Mouse (Mus musculus): ENCODE measurements around the gene Gm5426. TPM values are rescaled to one million over a fixed set of nuclear protein-coding genes. Genes with fewer than 3 reads are reported as not detected.

The Gm5426 gene
- polyA plus RNA-seq, 1 experiment from 2014 or later: not detected

DNA sequence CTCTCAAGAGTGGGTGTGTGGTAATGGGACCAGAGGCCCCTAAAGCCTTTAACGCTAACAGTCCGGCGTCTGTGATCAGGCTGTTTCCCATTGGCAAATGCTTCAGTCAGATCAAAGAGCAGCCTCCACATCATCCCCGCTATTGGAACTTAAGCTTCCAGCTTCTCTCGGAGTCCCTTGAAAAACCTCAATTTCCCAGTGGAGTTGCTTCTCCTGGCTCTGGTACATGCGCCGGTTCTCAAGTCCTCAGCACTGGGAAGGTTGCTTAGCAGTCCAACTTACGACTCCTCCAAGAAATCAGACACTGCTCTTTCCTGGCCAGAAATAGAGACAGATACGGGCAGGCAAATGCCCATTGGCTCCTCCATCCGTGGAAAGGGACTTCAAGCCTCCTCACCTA, 37.4 kb downstream of the Gm5426 start:
- DNase-seq (ENCODE audit: low spot score) (no peak), ATAC-seq (ENCODE audit: low read depth) (no peak)
- Histone ChIP-seq H3K36me3 (ENCODE audit: control insufficient read depth, insufficient read depth, low read length) (no peaks in the 10 kb centered on the region), H3K27me3 (replicated peaks; ENCODE audit: control insufficient read depth, insufficient read depth, low read length) (no peaks in the 10 kb centered on the region), H3K4me3 (ENCODE audit: low read depth, low read length) (no peak overlapping the region), H3K27ac (replicated peaks; ENCODE audit: low read depth, low read length) (no peak overlapping the region), H3K4me2 (ENCODE audit: low read depth, low read length) (no peak overlapping the region), H3K4me1 (ENCODE audit: control insufficient read depth, insufficient read depth, low read length) (peaks cover 10% of the 10 kb centered on the region; the same call in 1 of the 2 replicates), H3K9me3 (ENCODE audit: control insufficient read depth, low read length) (no peaks in the 10 kb centered on the region), H3K9ac (ENCODE audit: low read depth, low read length) (no peak overlapping the region)
- WGBS: 53% methylated on average over 10 of the region's 10 CpGs

DNA sequence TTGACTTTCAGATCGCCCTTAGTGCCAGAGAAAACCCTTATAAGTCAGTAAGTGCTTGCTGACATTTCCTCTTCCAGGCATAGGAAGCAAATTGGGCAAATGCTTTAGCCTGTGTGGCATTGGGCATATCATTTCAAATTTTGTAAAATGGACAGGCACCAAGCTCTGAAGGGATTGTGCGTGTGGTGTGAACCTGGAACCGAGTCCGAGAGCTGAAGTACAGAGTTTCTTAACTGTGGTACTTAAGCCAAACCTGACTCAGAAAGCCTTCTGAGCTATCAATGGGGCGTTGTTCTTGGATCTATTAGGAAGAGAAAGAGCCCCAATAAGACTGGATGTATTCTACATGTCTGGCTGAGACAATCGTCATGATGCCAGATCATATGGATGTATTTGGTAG, 40.5 kb downstream of the Gm5426 start:
- no peak for ATAC-seq (ENCODE audit: low read depth)
- WGBS: 88% methylated on average over 6 of the region's 6 CpGs
- Histone ChIP-seq H3K9me3 (ENCODE audit: control insufficient read depth, low read length) (no peaks in the 10 kb centered on the region), H3K36me3 (ENCODE audit: control insufficient read depth, insufficient read depth, low read length) (no peaks in the 10 kb centered on the region), H3K9ac (ENCODE audit: low read depth, low read length) (no peak overlapping the region), H3K27ac (replicated peaks; ENCODE audit: low read depth, low read length) (no peak overlapping the region), H3K27me3 (replicated peaks; ENCODE audit: control insufficient read depth, insufficient read depth, low read length) (no peaks in the 10 kb centered on the region), H3K4me1 (ENCODE audit: control insufficient read depth, insufficient read depth, low read length) (peaks cover 10% of the 10 kb centered on the region; the same call in 1 of the 2 replicates), H3K4me3 (ENCODE audit: low read depth, low read length) (no peak overlapping the region), H3K4me2 (ENCODE audit: low read depth, low read length) (no peak overlapping the region)
- no peak for DNase-seq (ENCODE audit: low spot score)

- Histone ChIP-seq H3K4me1 (ENCODE audit: control insufficient read depth, insufficient read depth, low read length) (no peaks in the 10 kb centered on the region), H3K4me2 (ENCODE audit: low read depth, low read length) (no peak overlapping the region), H3K27me3 (replicated peaks; ENCODE audit: control insufficient read depth, insufficient read depth, low read length) (no peaks in the 10 kb centered on the region), H3K27ac (replicated peaks; ENCODE audit: low read depth, low read length) (no peak overlapping the region), H3K4me3 (ENCODE audit: low read depth, low read length) (no peak overlapping the region), H3K9me3 (ENCODE audit: control insufficient read depth, low read length) (0 out of 2 replicates have a peak, but pooled peaks cover 3% of the 10 kb centered on the region), H3K9ac (ENCODE audit: low read depth, low read length) (no peak overlapping the region), H3K36me3 (ENCODE audit: control insufficient read depth, insufficient read depth, low read length) (no peaks in the 10 kb centered on the region)
- DNase-seq (ENCODE audit: low spot score) (no peak), ATAC-seq (ENCODE audit: low read depth) (no peak)
- 86% methylated on average over 12 of the region's 12 CpGs for WGBS
These were observed 44.4 kb downstream of the Gm5426 start for GRCm38 (mm10) chr10:96180554-96181397.

DNA sequence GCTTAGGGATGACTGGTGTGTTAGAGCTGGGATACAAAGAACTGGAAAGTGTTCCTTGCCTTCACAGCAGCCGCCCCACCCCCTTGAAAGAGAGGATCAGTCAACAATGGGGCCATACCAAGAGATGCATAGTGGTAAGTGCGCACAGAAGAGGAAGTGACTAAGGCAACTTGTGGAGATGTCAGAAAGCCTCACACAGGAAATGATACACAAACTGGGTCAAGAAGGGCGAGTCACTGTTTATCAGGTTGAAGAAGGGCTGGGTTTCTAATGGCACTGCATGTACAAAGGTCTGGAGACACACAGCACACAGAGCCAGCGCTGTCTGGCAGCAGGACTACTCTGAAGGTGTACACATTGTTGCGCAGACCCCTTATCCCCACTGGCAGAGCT, 45.0 kb downstream of the Gm5426 start:
- Histone ChIP-seq H3K9ac (ENCODE audit: low read depth, low read length) (no peak overlapping the region), H3K9me3 (ENCODE audit: control insufficient read depth, low read length) (0 out of 2 replicates have a peak, but pooled peaks cover 3% of the 10 kb centered on the region), H3K27me3 (replicated peaks; ENCODE audit: control insufficient read depth, insufficient read depth, low read length) (no peaks in the 10 kb centered on the region), H3K4me2 (ENCODE audit: low read depth, low read length) (no peak overlapping the region), H3K27ac (replicated peaks; ENCODE audit: low read depth, low read length) (no peak overlapping the region), H3K4me1 (ENCODE audit: control insufficient read depth, insufficient read depth, low read length) (no peaks in the 10 kb centered on the region), H3K4me3 (ENCODE audit: low read depth, low read length) (no peak overlapping the region), H3K36me3 (ENCODE audit: control insufficient read depth, insufficient read depth, low read length) (no peaks in the 10 kb centered on the region)
- DNase-seq (ENCODE audit: low spot score) (no peak), ATAC-seq (ENCODE audit: low read depth) (no peak)
- 83% methylated on average over 5 of the region's 5 CpGs for WGBS

GRCm38 (mm10) chr10:96181883-96182628, 45.7 kb downstream of the Gm5426 start:
- no peak overlapping the region for H3K4me2 ChIP-seq (ENCODE audit: low read depth, low read length)
- 0 out of 2 replicates have a peak, but pooled peaks cover 3% of the 10 kb centered on the region for H3K9me3 ChIP-seq (ENCODE audit: control insufficient read depth, low read length)
- no peak overlapping the region for H3K9ac ChIP-seq (ENCODE audit: low read depth, low read length)
- H3K4me3 ChIP-seq (ENCODE audit: low read depth, low read length): no peak overlapping the region
- H3K27me3 ChIP-seq (replicated peaks; ENCODE audit: control insufficient read depth, insufficient read depth, low read length): no peaks in the 10 kb centered on the region
- ATAC-seq (ENCODE audit: low read depth): no peak
- no peaks in the 10 kb centered on the region for H3K4me1 ChIP-seq (ENCODE audit: control insufficient read depth, insufficient read depth, low read length)
- no peaks in the 10 kb centered on the region for H3K36me3 ChIP-seq (ENCODE audit: control insufficient read depth, insufficient read depth, low read length)
- no peak for DNase-seq (ENCODE audit: low spot score)
- H3K27ac ChIP-seq (replicated peaks; ENCODE audit: low read depth, low read length): no peak overlapping the region
- WGBS: 80% methylated on average over 6 of the region's 6 CpGs

DNA sequence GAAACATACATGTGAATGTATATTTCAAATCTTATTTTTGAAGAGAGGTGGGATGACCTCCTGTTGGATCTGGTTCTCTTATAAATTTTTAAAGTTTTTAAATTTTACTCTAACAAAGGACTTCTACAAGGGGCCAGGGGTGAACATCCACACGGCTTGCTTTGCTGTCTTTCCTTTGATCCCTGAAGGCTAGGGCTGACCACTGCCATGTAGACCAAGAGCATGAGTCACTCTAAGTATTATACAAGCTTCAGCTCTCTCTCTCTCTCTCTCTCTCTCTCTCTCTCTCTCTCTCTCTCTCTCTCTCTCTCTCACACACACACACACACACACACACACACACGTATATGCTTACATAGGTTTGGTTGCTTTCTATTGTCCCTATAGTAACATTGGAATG, 48.6 kb downstream of the Gm5426 start:
- no peak overlapping the region for H3K27ac ChIP-seq (replicated peaks; ENCODE audit: low read depth, low read length)
- 0 out of 2 replicates have a peak, but pooled peaks cover 3% of the 10 kb centered on the region for H3K9me3 ChIP-seq (ENCODE audit: control insufficient read depth, low read length)
- WGBS: 91% methylated on average over 2 of the region's 2 CpGs

GRCm38 (mm10) chr10:96185601-96186000, 49.2 kb downstream of the Gm5426 start:
- WGBS: 82% methylated on average over 3 of the region's 3 CpGs
- H3K36me3 ChIP-seq (ENCODE audit: control insufficient read depth, insufficient read depth, low read length): no peaks in the 10 kb centered on the region
- H3K9me3 ChIP-seq (ENCODE audit: control insufficient read depth, low read length): 0 out of 2 replicates have a peak, but pooled peaks cover 3% of the 10 kb centered on the region
- no peak for DNase-seq (ENCODE audit: low spot score)
- H3K4me3 ChIP-seq (ENCODE audit: low read depth, low read length): no peak overlapping the region
- no peaks in the 10 kb centered on the region for H3K4me1 ChIP-seq (ENCODE audit: control insufficient read depth, insufficient read depth, low read length)
- H3K4me2 ChIP-seq (ENCODE audit: low read depth, low read length): no peak overlapping the region
- H3K27me3 ChIP-seq (replicated peaks; ENCODE audit: control insufficient read depth, insufficient read depth, low read length): no peaks in the 10 kb centered on the region
- ATAC-seq (ENCODE audit: low read depth): no peak
- H3K27ac ChIP-seq (replicated peaks; ENCODE audit: low read depth, low read length): no peak overlapping the region
- H3K9ac ChIP-seq (ENCODE audit: low read depth, low read length): no peak overlapping the region

More for the DNA sequence above, 48.6 kb downstream of the Gm5426 start:
- Histone ChIP-seq H3K27me3 (replicated peaks; ENCODE audit: control insufficient read depth, insufficient read depth, low read length) (no peaks in the 10 kb centered on the region), H3K4me2 (ENCODE audit: low read depth, low read length) (no peak overlapping the region), H3K4me1 (ENCODE audit: control insufficient read depth, insufficient read depth, low read length) (no peaks in the 10 kb centered on the region), H3K9ac (ENCODE audit: low read depth, low read length) (no peak overlapping the region), H3K4me3 (ENCODE audit: low read depth, low read length) (no peak overlapping the region), H3K36me3 (ENCODE audit: control insufficient read depth, insufficient read depth, low read length) (no peaks in the 10 kb centered on the region)
- DNase-seq (ENCODE audit: low spot score) (no peak), ATAC-seq (ENCODE audit: low read depth) (no peak)
